Mouse (Mus musculus) CH12.LX (cell line): ENCODE results near the gene Elovl2. TPM values are rescaled to one million over a fixed set of nuclear protein-coding genes. Genes with fewer than 3 reads are reported as not detected.

Experiments used
- DNase-seq: peaks from one replicate; pipeline ENCODE4 v3.0.0-alpha.2; 2013; ENCODE audit errors: extremely low read depth
- H3K27ac ChIP-seq: 2 replicates; pipeline ENCODE4 v1.5.1; 2012; ENCODE audit warnings: low read depth, mild to moderate bottlenecking, control low read depth, moderate library complexity; ENCODE audit not compliant: insufficient read depth
- H3K27me3 ChIP-seq: replicated peaks from 2 replicates; pipeline ENCODE3; 2012; ENCODE audit warnings: inconsistent platforms
- H3K36me3 ChIP-seq, 2 experiments: replicated peaks in 1 of 2; 2 replicates each; pipeline versions ENCODE3 to v1.6.1; 2012; ENCODE audit warnings: inconsistent platforms in 1 of 2, low read length in 1 of 2, mild to moderate bottlenecking in 1 of 2, mixed read lengths in 1 of 2, moderate library complexity in 1 of 2; ENCODE audit not compliant: control insufficient read depth in 1 of 2, insufficient read depth in 1 of 2
- H3K4me1 ChIP-seq, 2 experiments: 2 replicates each; pipeline ENCODE4 v1.6.1; 2012; ENCODE audit warnings: inconsistent platforms in 1 of 2, moderate library complexity in 1 of 2; ENCODE audit not compliant: insufficient read depth in 2 of 2, control insufficient read depth in 1 of 2
- H3K4me2 ChIP-seq: 2 replicates; pipeline ENCODE4 v1.6.1; 2012; ENCODE audit warnings: low read depth, mild to moderate bottlenecking, control low read depth; ENCODE audit not compliant: poor library complexity, insufficient read depth, severe bottlenecking
- H3K4me3 ChIP-seq, 3 experiments: fragments of 150-350 bp in 1 of 3; sonication (generic) in 1 of 3; replicated peaks in 1 of 3; 2 replicates each; pipeline versions ENCODE3 to v1.5.1; 2011 to 2012; ENCODE audit warnings: low read depth in 2 of 3, low read length in 2 of 3, mild to moderate bottlenecking in 2 of 3, moderate library complexity in 2 of 3, control low read depth in 1 of 3, improper control_type of control experiment in 1 of 3, inconsistent platforms in 1 of 3, mixed read lengths in 1 of 3; ENCODE audit not compliant: poor library complexity in 1 of 3
- H3K79me2 ChIP-seq: replicated peaks from 2 replicates; pipeline ENCODE4 v1.6.1; 2012; ENCODE audit warnings: mild to moderate bottlenecking, moderate library complexity; ENCODE audit not compliant: control insufficient read depth, poor library complexity, insufficient read depth, severe bottlenecking; ENCODE audit errors: extremely low read depth
- H3K9ac ChIP-seq: 2 replicates; pipeline ENCODE4 v1.6.1; 2012; ENCODE audit warnings: low read depth, mild to moderate bottlenecking, control low read depth, moderate library complexity; ENCODE audit not compliant: insufficient read depth
- H3K9me3 ChIP-seq: replicated peaks from 2 replicates; pipeline ENCODE3; 2012; ENCODE audit warnings: low read length, inconsistent platforms, mixed read lengths
- BHLHE40 ChIP-seq: IDR thresholded peaks from 2 replicates; pipeline ENCODE4 v1.6.1; 2011; ENCODE audit warnings: mild to moderate bottlenecking, low read depth, low read length, improper control_type of control experiment
- ETS1 ChIP-seq: conservative IDR thresholded peaks from 2 replicates; pipeline ENCODE4 v1.6.1; 2012; ENCODE audit warnings: low read depth, mild to moderate bottlenecking, inconsistent platforms, low read length, improper control_type of control experiment, moderate library complexity
- GABPA ChIP-seq: IDR thresholded peaks from 2 replicates; pipeline ENCODE4 v1.6.1; 2012; ENCODE audit warnings: low read depth, low read length, improper control_type of control experiment, inconsistent platforms; ENCODE audit not compliant: insufficient replicate concordance
- HCFC1 ChIP-seq: IDR thresholded peaks from 2 replicates; pipeline ENCODE4 v1.6.1; 2012; ENCODE audit warnings: low read depth, mild to moderate bottlenecking, inconsistent platforms, low read length, improper control_type of control experiment
- IRF4 ChIP-seq: IDR thresholded peaks from 2 replicates; pipeline ENCODE4 v1.6.1; 2014; ENCODE audit warnings: low read depth, mild to moderate bottlenecking, inconsistent platforms, low read length, improper control_type of control experiment
- JUN ChIP-seq: IDR thresholded peaks from 2 replicates; pipeline ENCODE4 v1.6.1; 2011; ENCODE audit warnings: low read depth, mild to moderate bottlenecking, low read length, improper control_type of control experiment, moderate library complexity; ENCODE audit not compliant: insufficient read depth
- MAX ChIP-seq: IDR thresholded peaks from 2 replicates; pipeline ENCODE4 v1.6.1; 2011; ENCODE audit warnings: low read length, improper control_type of control experiment
- MEF2A ChIP-seq: IDR thresholded peaks from 2 replicates; pipeline ENCODE4 v1.6.1; 2014; ENCODE audit warnings: low read depth, mild to moderate bottlenecking, inconsistent platforms, low read length, improper control_type of control experiment, borderline replicate concordance
- MYC ChIP-seq: IDR thresholded peaks from 2 replicates; pipeline ENCODE4 v1.6.1; 2011; ENCODE audit warnings: low read depth, mild to moderate bottlenecking, improper control_type of control experiment, low read length
- NELFE ChIP-seq: IDR thresholded peaks from 2 replicates; pipeline ENCODE4 v1.6.1; 2011; ENCODE audit warnings: low read depth, low read length, improper control_type of control experiment
- NRF1 ChIP-seq: IDR thresholded peaks from 2 replicates; pipeline ENCODE4 v1.6.1; 2014; ENCODE audit warnings: low read depth, mild to moderate bottlenecking, inconsistent platforms, low read length, improper control_type of control experiment, moderate library complexity
- PAX5 ChIP-seq: IDR thresholded peaks from 2 replicates; pipeline ENCODE4 v1.6.1; 2012; ENCODE audit warnings: low read length, inconsistent platforms, mixed read lengths
- RAD21 ChIP-seq: IDR thresholded peaks from 2 replicates; pipeline ENCODE4 v1.6.1; 2011; ENCODE audit warnings: low read depth, mild to moderate bottlenecking, low read length, improper control_type of control experiment, moderate library complexity
- RCOR1 ChIP-seq: conservative IDR thresholded peaks from 2 replicates; pipeline ENCODE4 v1.6.1; 2012; ENCODE audit warnings: low read depth, mild to moderate bottlenecking, inconsistent platforms, low read length, improper control_type of control experiment
- SIN3A ChIP-seq: IDR thresholded peaks from 2 replicates; pipeline ENCODE4 v1.6.1; 2012; ENCODE audit warnings: low read length, improper control_type of control experiment, inconsistent platforms
- SMC3 ChIP-seq: IDR thresholded peaks from 2 replicates; pipeline ENCODE4 v1.6.1; 2011; ENCODE audit warnings: low read depth, low read length, improper control_type of control experiment
- TBP ChIP-seq: conservative IDR thresholded peaks from 2 replicates; pipeline ENCODE4 v1.6.1; 2011; ENCODE audit warnings: low read depth, low read length, improper control_type of control experiment
- TCF12 ChIP-seq: IDR thresholded peaks from 2 replicates; pipeline ENCODE4 v1.6.1; 2014; ENCODE audit warnings: low read depth, mild to moderate bottlenecking, inconsistent platforms, low read length, improper control_type of control experiment
- USF1 ChIP-seq: IDR thresholded peaks from 2 replicates; pipeline ENCODE4 v1.6.1; 2014; ENCODE audit warnings: low read depth, mild to moderate bottlenecking, inconsistent platforms, low read length, improper control_type of control experiment
- USF2 ChIP-seq: conservative IDR thresholded peaks from 2 replicates; pipeline ENCODE4 v1.6.1; 2011; ENCODE audit warnings: low read depth, low read length, improper control_type of control experiment
- ZC3H11A ChIP-seq: IDR thresholded peaks from 2 replicates; pipeline ENCODE4 v1.6.1; 2012; ENCODE audit warnings: low read depth, mild to moderate bottlenecking, inconsistent platforms, low read length, improper control_type of control experiment
- dilution Hi-C: fragments of 300-500 bp; cut with MboI; formaldehyde crosslinking; loops from 2 replicates; pipeline ENCODE4 v1.14.3; 2020; ENCODE audit warnings: low sequenced_read_pairs; ENCODE audit not compliant: extremely low pct_unique_long_range_greater_than_20kb, extremely low pct_ligation_motif_present
- in situ Hi-C: fragments of 300-500 bp; cut with MboI; formaldehyde crosslinking; loops from 3 replicates; pipeline ENCODE4 v1.14.3; 2019; ENCODE audit warnings: low sequenced_read_pairs, low pct_ligation_motif_present, low pct_unique_long_range_greater_than_20kb, mixed read lengths
- polyA plus RNA-seq: library from polyadenylated mRNA; unstranded; fragments of >175 nt; gene quantifications from 2 replicates; pipeline ENCODE4 v1.2.1, GENCODE M21; 2012; ENCODE audit warnings: low read depth; ENCODE audit not compliant: insufficient read length
- total RNA-seq, 2 experiments: library from RNA; depleted of rRNA; stranded (reverse); fragments of 300-350 nt in 1 of 2; fragments of >200 nt in 1 of 2; gene quantifications; 2 replicates each; pipeline ENCODE4 v1.2.3; 2012 to 2014

The Elovl2 gene
- total and polyA plus RNA-seq, 3 experiments, result not detected

DNA sequence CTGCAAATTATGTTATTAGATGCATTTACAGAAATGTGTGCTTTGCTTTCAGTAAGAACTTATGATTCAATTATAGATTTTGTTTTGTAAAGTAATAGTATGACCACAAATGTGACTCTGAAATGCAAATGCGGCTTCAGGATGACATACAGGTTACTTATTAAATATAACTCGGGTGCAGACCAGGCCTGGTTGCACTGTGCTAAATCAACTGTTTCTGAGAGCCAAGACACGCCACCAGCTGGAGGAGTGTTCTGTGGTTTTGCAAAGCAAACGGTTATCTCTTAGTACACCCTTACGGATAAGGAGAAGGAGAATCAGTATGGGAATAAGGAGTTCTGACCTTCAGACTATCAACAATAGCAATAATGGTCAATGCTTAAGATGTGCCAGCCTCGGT is 4.5 kb downstream of the Elovl2 start:
- H3K9me3 ChIP-seq, result peaks cover 2% of the 10 kb centered on the region
- H3K36me3 ChIP-seq, result no peaks in the 10 kb centered on the region
- H3K4me3 ChIP-seq, result no peak overlapping the region
- no peak for DNase-seq
- no peak overlapping the region for H3K9ac ChIP-seq
- H3K79me2 ChIP-seq, result no peaks in the 10 kb centered on the region
- H3K27me3 ChIP-seq, result no peaks in the 10 kb centered on the region
- no peak overlapping the region for H3K27ac ChIP-seq
- in situ Hi-C loops, result no loop called here
- no peak overlapping the region for H3K4me2 ChIP-seq
- no peak for TF ChIP-seq HCFC1
- TF ChIP-seq USF2, result no peak
- TF ChIP-seq USF1, result no peak
- TF ChIP-seq TCF12, result no peak
- no peak for TF ChIP-seq MYC
- no peak for TF ChIP-seq MAX
- TF ChIP-seq PAX5, result no peak
- H3K4me1 ChIP-seq, result no peaks in the 10 kb centered on the region
- dilution Hi-C loops, result no loop called here

DNA sequence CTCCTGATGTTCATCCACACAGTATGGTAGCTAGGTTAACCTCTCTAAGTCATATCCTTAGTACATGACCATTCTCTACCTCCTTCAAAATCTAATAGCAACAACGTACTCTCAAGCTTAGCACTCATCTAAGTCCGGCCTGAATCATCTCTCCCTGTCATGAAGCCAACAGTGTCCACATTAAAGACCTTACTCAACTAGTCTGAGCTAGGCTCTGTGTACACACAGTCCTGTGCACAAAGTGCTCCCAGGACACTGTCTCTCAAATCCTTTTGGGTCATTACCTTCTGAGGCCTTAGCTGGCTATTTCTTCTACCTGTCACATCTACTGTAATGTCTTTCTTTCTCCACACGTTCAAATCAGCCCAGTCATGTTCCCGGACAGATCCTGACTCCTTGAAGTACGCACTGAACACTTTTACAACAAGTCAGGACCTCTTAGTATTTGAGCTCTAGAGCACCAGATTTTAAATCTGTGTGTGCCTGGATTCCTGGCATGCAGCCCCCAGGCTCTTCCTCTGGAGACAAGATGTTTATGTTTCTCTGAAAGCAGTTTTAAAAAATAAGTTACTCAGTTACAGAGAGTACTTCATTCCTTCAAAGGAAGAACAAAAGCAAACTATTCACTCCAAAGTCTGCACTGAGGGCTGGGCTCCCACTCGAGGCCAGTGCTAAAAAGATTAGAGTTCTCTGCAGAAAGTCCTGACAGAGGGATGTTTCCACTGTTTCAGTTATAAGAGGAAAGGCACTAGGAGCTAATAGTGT is 7.5 kb downstream of the Elovl2 start:
- dilution Hi-C loops, result no loop called here

DNA sequence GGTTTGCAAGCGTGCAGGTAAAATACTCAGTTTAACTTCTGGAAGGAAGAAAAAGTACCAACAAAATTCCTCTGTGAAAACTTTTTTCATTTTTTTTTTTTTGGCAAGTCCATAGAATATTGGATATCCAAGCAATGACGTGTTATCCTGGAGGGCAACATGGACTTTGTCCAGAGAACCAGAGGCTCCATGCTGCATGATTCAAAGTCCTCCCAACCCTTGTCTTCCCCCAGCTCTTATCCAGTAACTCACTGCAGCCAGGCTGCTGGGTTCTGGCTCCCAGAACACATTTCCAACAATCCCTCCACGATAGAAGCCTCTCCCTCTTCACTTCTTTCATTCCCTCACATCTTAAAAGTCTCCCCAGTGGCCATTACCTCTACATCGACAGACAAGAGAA is 8.9 kb downstream of the Elovl2 start:
- Histone ChIP-seq H3K36me3 (no peaks in the 10 kb centered on the region), H3K4me3 (no peak overlapping the region), H3K27me3 (no peaks in the 10 kb centered on the region), H3K9me3 (no peaks in the 10 kb centered on the region), H3K4me2 (no peak overlapping the region), H3K4me1 (peaks cover 2% of the 10 kb centered on the region in 2 experiments), H3K27ac (no peak overlapping the region), H3K9ac (no peak overlapping the region), H3K79me2 (no peaks in the 10 kb centered on the region)
- no peak for TF ChIP-seq ZC3H11A
- TF ChIP-seq ETS1, result no peak
- TF ChIP-seq NRF1, result no peak
- TF ChIP-seq SIN3A, result no peak
- no peak for TF ChIP-seq IRF4
- TF ChIP-seq GABPA, result no peak
- dilution Hi-C loops (no loop called here), in situ Hi-C loops (no loop called here)
- no peak for DNase-seq

More for the DNA sequence above, 7.5 kb downstream of the Elovl2 start:
- DNase-seq, result no peak
- H3K4me1 ChIP-seq, result no peaks in the 10 kb centered on the region
- no peaks in the 10 kb centered on the region for H3K36me3 ChIP-seq
- TF ChIP-seq JUN (no peak), RCOR1 (no peak), SMC3 (no peak), NELFE (no peak), ZC3H11A (no peak), MEF2A (no peak), RAD21 (no peak), USF1 (no peak), TBP (no peak), ETS1 (no peak), MAX (no peak), BHLHE40 (no peak), TCF12 (no peak), NRF1 (no peak)
- no peaks in the 10 kb centered on the region for H3K79me2 ChIP-seq
- no peaks in the 10 kb centered on the region for H3K9me3 ChIP-seq
- no peak overlapping the region for H3K9ac ChIP-seq
- H3K4me3 ChIP-seq, result no peak overlapping the region
- H3K27me3 ChIP-seq, result no peaks in the 10 kb centered on the region
- no peak overlapping the region for H3K27ac ChIP-seq
- H3K4me2 ChIP-seq, result no peak overlapping the region
- in situ Hi-C loops, result no loop called here
